Mouse (Mus musculus): ENCODE measurements around the gene Tax1bp3. TPM values are rescaled to one million over a fixed set of nuclear protein-coding genes. Genes with fewer than 3 reads are reported as not detected.

Tax1bp3 gene
- polyA plus RNA-seq, 1 experiment from 2014 or later, result 227 TPM

GRCm38 (mm10) chr11:73213956-73214355 lies 37.1 kb downstream of the Tax1bp3 start:
- Histone ChIP-seq H3K4me1 (replicated peaks; ENCODE audit: insufficient read depth, low read length) (no peaks in the 10 kb centered on the region), H3K9ac (ENCODE audit: low read depth, low read length) (no peak overlapping the region), H3K9me3 (replicated peaks; ENCODE audit: low read length) (no peaks in the 10 kb centered on the region), H3K4me2 (ENCODE audit: low read length) (no peak overlapping the region), H3K36me3 (ENCODE audit: insufficient read depth, low read length) (no peaks in the 10 kb centered on the region), H3K4me3 (replicated peaks; ENCODE audit: low read depth, low read length) (no peak overlapping the region), H3K27ac (no peak overlapping the region), H3K27me3 (ENCODE audit: insufficient read depth, low read length) (no peaks in the 10 kb centered on the region)
- ATAC-seq (replicated peaks; ENCODE audit: low FRiP score, low read depth) (no peak), DNase-seq (ENCODE audit: low spot score) (no peak)
- no peak for TF ChIP-seq CTCF (IDR thresholded peaks at IDR 0.05; ENCODE audit: low read depth)
- WGBS, result 74% methylated on average over 3 of the region's 3 CpGs

- no peak overlapping the region for H3K9ac ChIP-seq (ENCODE audit: low read depth, low read length)
- WGBS, result 60% methylated on average over 2 of the region's 2 CpGs
- no peak overlapping the region for H3K4me2 ChIP-seq (ENCODE audit: low read length)
- ATAC-seq (replicated peaks; ENCODE audit: low FRiP score, low read depth) (no peak), DNase-seq (ENCODE audit: low spot score) (no peak)
- H3K4me3 ChIP-seq (replicated peaks; ENCODE audit: low read depth, low read length), result no peak overlapping the region
- H3K27ac ChIP-seq, result no peak overlapping the region
- no peaks in the 10 kb centered on the region for H3K27me3 ChIP-seq (ENCODE audit: insufficient read depth, low read length)
- H3K36me3 ChIP-seq (ENCODE audit: insufficient read depth, low read length), result no peaks in the 10 kb centered on the region
- no peaks in the 10 kb centered on the region for H3K9me3 ChIP-seq (replicated peaks; ENCODE audit: low read length)
- no peaks in the 10 kb centered on the region for H3K4me1 ChIP-seq (replicated peaks; ENCODE audit: insufficient read depth, low read length)
- no peak for TF ChIP-seq CTCF (IDR thresholded peaks at IDR 0.05; ENCODE audit: low read depth)
Measured at GRCm38 (mm10) chr11:73219671-73220070, 42.8 kb downstream of the Tax1bp3 start.

GRCm38 (mm10) chr11:73220651-73221050 lies 43.8 kb downstream of the Tax1bp3 start:
- Histone ChIP-seq H3K4me3 (replicated peaks; ENCODE audit: low read depth, low read length) (no peak overlapping the region), H3K27ac (no peak overlapping the region), H3K27me3 (ENCODE audit: insufficient read depth, low read length) (no peaks in the 10 kb centered on the region), H3K9me3 (replicated peaks; ENCODE audit: low read length) (no peaks in the 10 kb centered on the region), H3K36me3 (ENCODE audit: insufficient read depth, low read length) (no peaks in the 10 kb centered on the region), H3K4me1 (replicated peaks; ENCODE audit: insufficient read depth, low read length) (no peaks in the 10 kb centered on the region), H3K9ac (ENCODE audit: low read depth, low read length) (no peak overlapping the region), H3K4me2 (ENCODE audit: low read length) (no peak overlapping the region)
- no peak for ATAC-seq (replicated peaks; ENCODE audit: low FRiP score, low read depth)
- 88% methylated on average over 1 of the region's 1 CpGs for WGBS
- no peak for TF ChIP-seq CTCF (IDR thresholded peaks at IDR 0.05; ENCODE audit: low read depth)
- no peak for DNase-seq (ENCODE audit: low spot score)

GRCm38 (mm10) chr11:73222846-73223245 lies 46.0 kb downstream of the Tax1bp3 start:
- H3K9me3 ChIP-seq (replicated peaks; ENCODE audit: low read length), result no peaks in the 10 kb centered on the region
- H3K4me1 ChIP-seq (replicated peaks; ENCODE audit: insufficient read depth, low read length), result no peaks in the 10 kb centered on the region
- H3K4me3 ChIP-seq (replicated peaks; ENCODE audit: low read depth, low read length), result no peak overlapping the region
- DNase-seq (ENCODE audit: low spot score) (no peak), ATAC-seq (replicated peaks; ENCODE audit: low FRiP score, low read depth) (peak; percentile 52; the same call in 1 of the 2 replicates)
- WGBS, result 16% methylated on average over 5 of the region's 5 CpGs
- no peak for TF ChIP-seq CTCF (IDR thresholded peaks at IDR 0.05; ENCODE audit: low read depth)
- no peak overlapping the region for H3K4me2 ChIP-seq (ENCODE audit: low read length)
- H3K27me3 ChIP-seq (ENCODE audit: insufficient read depth, low read length), result no peaks in the 10 kb centered on the region
- H3K36me3 ChIP-seq (ENCODE audit: insufficient read depth, low read length), result no peaks in the 10 kb centered on the region
- H3K9ac ChIP-seq (ENCODE audit: low read depth, low read length), result no peak overlapping the region
- H3K27ac ChIP-seq, result no peak overlapping the region

- Histone ChIP-seq H3K9ac (ENCODE audit: low read depth, low read length) (no peak overlapping the region), H3K27me3 (ENCODE audit: insufficient read depth, low read length) (no peaks in the 10 kb centered on the region), H3K4me1 (replicated peaks; ENCODE audit: insufficient read depth, low read length) (no peaks in the 10 kb centered on the region), H3K9me3 (replicated peaks; ENCODE audit: low read length) (no peaks in the 10 kb centered on the region), H3K4me3 (replicated peaks; ENCODE audit: low read depth, low read length) (no peak overlapping the region), H3K4me2 (ENCODE audit: low read length) (no peak overlapping the region), H3K27ac (no peak overlapping the region), H3K36me3 (ENCODE audit: insufficient read depth, low read length) (no peaks in the 10 kb centered on the region)
- TF ChIP-seq CTCF (IDR thresholded peaks at IDR 0.05; ENCODE audit: low read depth), result peak; percentile 54; the same call in 1 of the 2 replicates
- 0 out of 2 replicates have a peak, but pooled peaks have one; percentile 13 for ATAC-seq (replicated peaks; ENCODE audit: low FRiP score, low read depth)
- DNase-seq (ENCODE audit: low spot score), result peak; percentile 12
- 62% methylated on average over 2 of the region's 2 CpGs for WGBS
Measured at GRCm38 (mm10) chr11:73223966-73224365, 47.1 kb downstream of the Tax1bp3 start.

- Histone ChIP-seq H3K9ac (ENCODE audit: low read depth, low read length) (no peak overlapping the region), H3K4me3 (replicated peaks; ENCODE audit: low read depth, low read length) (no peak overlapping the region), H3K27ac (no peak overlapping the region), H3K36me3 (ENCODE audit: insufficient read depth, low read length) (no peaks in the 10 kb centered on the region), H3K9me3 (replicated peaks; ENCODE audit: low read length) (no peaks in the 10 kb centered on the region), H3K4me2 (ENCODE audit: low read length) (no peak overlapping the region), H3K27me3 (ENCODE audit: insufficient read depth, low read length) (no peaks in the 10 kb centered on the region), H3K4me1 (replicated peaks; ENCODE audit: insufficient read depth, low read length) (no peaks in the 10 kb centered on the region)
- 86% methylated on average over 6 of the region's 6 CpGs for WGBS
- no peak for DNase-seq (ENCODE audit: low spot score)
- ATAC-seq (replicated peaks; ENCODE audit: low FRiP score, low read depth), result no peak
- TF ChIP-seq CTCF (IDR thresholded peaks at IDR 0.05; ENCODE audit: low read depth), result no peak
Measured at GRCm38 (mm10) chr11:73225856-73226255, 49.0 kb downstream of the Tax1bp3 start.

GRCm38 (mm10) chr11:73228881-73229280 lies 52.0 kb downstream of the Tax1bp3 start:
- Histone ChIP-seq H3K4me3 (replicated peaks; ENCODE audit: low read depth, low read length) (no peak overlapping the region), H3K27me3 (ENCODE audit: insufficient read depth, low read length) (no peaks in the 10 kb centered on the region), H3K36me3 (ENCODE audit: insufficient read depth, low read length) (no peaks in the 10 kb centered on the region), H3K27ac (no peak overlapping the region), H3K4me2 (ENCODE audit: low read length) (no peak overlapping the region), H3K4me1 (replicated peaks; ENCODE audit: insufficient read depth, low read length) (no peaks in the 10 kb centered on the region), H3K9me3 (replicated peaks; ENCODE audit: low read length) (no peaks in the 10 kb centered on the region), H3K9ac (ENCODE audit: low read depth, low read length) (no peak overlapping the region)
- DNase-seq (ENCODE audit: low spot score), result no peak
- WGBS, result 72% methylated on average over 5 of the region's 5 CpGs
- no peak for ATAC-seq (replicated peaks; ENCODE audit: low FRiP score, low read depth)
- TF ChIP-seq CTCF (IDR thresholded peaks at IDR 0.05; ENCODE audit: low read depth), result no peak
